Comparison of ENCODE assay signal across 17 mouse cellular contexts in the genomic region with DNA sequence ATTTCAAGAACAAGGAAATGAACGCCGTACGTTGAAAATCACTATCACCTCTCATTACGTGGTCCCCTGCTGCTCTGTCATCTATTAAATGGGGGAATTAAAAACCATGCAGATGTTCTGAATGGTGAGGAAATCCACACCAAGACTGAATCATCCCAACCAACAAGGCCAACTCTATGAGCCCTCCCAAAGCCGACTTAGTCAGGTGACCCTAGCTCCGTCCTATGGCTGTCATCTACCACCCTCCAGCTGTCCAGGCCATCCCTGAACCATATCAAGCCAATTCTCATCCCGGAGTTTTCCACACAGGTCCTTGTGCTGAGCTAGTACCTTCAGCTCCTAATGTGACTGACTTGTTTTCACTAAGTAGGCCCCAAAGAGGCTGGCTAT. TPM values are rescaled to one million over a fixed set of nuclear protein-coding genes. Genes with fewer than 3 reads are reported as not detected.
DNase-seq lines count a peak whose midpoint lies in the region; ATAC-seq and TF ChIP-seq lines count a peak whose summit lies in the region.
"Had no signal": no experiment of that assay in that cellular context is flagged by ENCODE, and none has a peak within 500 bp of the region (broad histone marks: within the 10 kb centered on the region; RNA-seq: fewer than 3 reads in every experiment).

No protein-coding gene starts in this region.

- no peak for TF ChIP-seq POLR2A in CH12.LX (IDR thresholded peaks at IDR 0.05; ENCODE audit: low read depth, low read length)

- no peak for ATAC-seq in heart, embryonic 13.5 days (ENCODE audit: extremely low read depth, insufficient number of reproducible peaks, low FRiP score, low TSS enrichment)
- ATAC-seq: hindbrain, embryonic 16.5 days; Patski had no signal

- peak overlapping the region; percentile 70 for H3K27ac ChIP-seq in heart, embryonic 13.5 days (replicated peaks)
- no peak overlapping the region; the same call in 1 of the 2 replicates for H3K27ac ChIP-seq in CH12.LX (ENCODE audit: insufficient read depth, low read depth)
- H3K27ac ChIP-seq in macrophage, result peak overlapping the region; percentile 29
- H3K27ac ChIP-seq: gastrocnemius, adult 2 months had no signal

- TF ChIP-seq CTCF in CH12.LX (conservative IDR thresholded peaks at IDR 0.05 in 1 of 2, IDR thresholded peaks at IDR 0.05 in 1 of 2; ENCODE audit: low read depth in 2 of 2, low read length in 2 of 2), result no peak

- WGBS in heart, embryonic 13.5 days, result 41% methylated on average over 7 of the region's 7 CpGs
- WGBS in macrophage (ENCODE audit: missing documents), result 88% methylated on average over 7 of the region's 7 CpGs

- no peaks in the 10 kb centered on the region for H3K36me3 ChIP-seq in heart, embryonic 13.5 days
- no peaks in the 10 kb centered on the region for H3K36me3 ChIP-seq in CH12.LX (replicated peaks in 1 of 2; ENCODE audit: control insufficient read depth in 1 of 2, insufficient read depth in 1 of 2, low read length in 1 of 2)
- H3K36me3 ChIP-seq in macrophage (ENCODE audit: inconsistent target), result no peaks in the 10 kb centered on the region

- no peak for TF ChIP-seq EP300 in CH12.LX (IDR thresholded peaks at IDR 0.05; ENCODE audit: low read length)

- peaks cover 14% of the 10 kb centered on the region for H3K4me1 ChIP-seq in heart, embryonic 13.5 days
- peaks cover 7 to 11% of the 10 kb centered on the region in 2 experiments; a peak in 3 of 4 replicates for H3K4me1 ChIP-seq in CH12.LX (ENCODE audit: control insufficient read depth in 1 of 2, insufficient read depth in 2 of 2)

- intact Hi-C loops in heart, postnatal 25 days (cut with DNase I), result loop anchor here (5.0 kb wide), 1 partner anchor 148 kb away; no protein-coding TSS in a partner anchor

- no peaks in the 10 kb centered on the region for H3K9me3 ChIP-seq in heart, embryonic 13.5 days
- no peaks in the 10 kb centered on the region for H3K9me3 ChIP-seq in CH12.LX (replicated peaks; ENCODE audit: low read length)

- DNase-seq in heart, postnatal 25 days (ENCODE audit: low spot score), result no peak
- DNase-seq in 3T3-L1 (ENCODE audit: low read depth, low spot score) (peak; percentile 45), CH12.LX (ENCODE audit: extremely low read depth) (no peak)
- DNase-seq in kidney, adult 18-20 months, result no peak
- DNase-seq in cerebellum, postnatal 10 days, result no peak
- no peak for DNase-seq in testis, postnatal 10 days (ENCODE audit: low spot score)
- DNase-seq: cerebellum, postnatal 14 days; gastrocnemius, adult 2 months; kidney, adult 8-10 months; kidney, postnatal 36 days had no signal

- no peak overlapping the region for H3K4me3 ChIP-seq in heart, embryonic 13.5 days
- no peak overlapping the region for H3K4me3 ChIP-seq in CH12.LX (replicated peaks in 1 of 3; ENCODE audit: low read depth in 2 of 3, low read length in 2 of 3, poor library complexity in 1 of 3)
- H3K4me3 ChIP-seq in macrophage (ENCODE audit: inconsistent target), result no peak overlapping the region
- H3K4me3 ChIP-seq: gastrocnemius, adult 2 months had no signal

- no peak overlapping the region for H3K9ac ChIP-seq in heart, embryonic 13.5 days
- H3K9ac ChIP-seq in CH12.LX (ENCODE audit: insufficient read depth, low read depth), result no peak overlapping the region
- H3K9ac ChIP-seq: lung, embryonic 14.5 days had no signal

- TF ChIP-seq RAD21 in CH12.LX (IDR thresholded peaks at IDR 0.05; ENCODE audit: low read depth, low read length), result no peak

- dilution Hi-C loops in CH12.LX (cut with MboI; ENCODE audit: extremely low pct_ligation_motif_present, extremely low pct_unique_long_range_greater_than_20kb, low sequenced_read_pairs), result no loop called here

- peak overlapping the region; percentile 34 for H3K4me2 ChIP-seq in heart, embryonic 13.5 days
- peak overlapping the region; percentile 25; the same call in 1 of the 2 replicates for H3K4me2 ChIP-seq in CH12.LX (ENCODE audit: insufficient read depth, low read depth, poor library complexity, severe bottlenecking)
- H3K4me2 ChIP-seq: liver, embryonic 11.5 days; lung, embryonic 14.5 days had no signal

- H3K79me2 ChIP-seq in CH12.LX (replicated peaks; ENCODE audit: control insufficient read depth, extremely low read depth, insufficient read depth, poor library complexity, severe bottlenecking), result no peaks in the 10 kb centered on the region
- no peaks in the 10 kb centered on the region for H3K79me2 ChIP-seq in macrophage (ENCODE audit: inconsistent target)

- H3K27me3 ChIP-seq in heart, embryonic 13.5 days (replicated peaks), result no peaks in the 10 kb centered on the region
- no peaks in the 10 kb centered on the region for H3K27me3 ChIP-seq in CH12.LX (replicated peaks)

- in situ Hi-C loops in CH12.LX (cut with MboI; ENCODE audit: low pct_ligation_motif_present, low pct_unique_long_range_greater_than_20kb, low sequenced_read_pairs), result loop anchor here (5.0 kb wide), 1 partner anchor 303 kb away; no protein-coding TSS in a partner anchor

TF ChIP-seq in CH12.LX, 34 proteins besides CTCF, POLR2A, EP300 and RAD21:
- no peak for TF ChIP-seq E2F4 (IDR thresholded peaks at IDR 0.05; ENCODE audit: insufficient replicate concordance, low read depth, low read length)
- TF ChIP-seq JUN (IDR thresholded peaks at IDR 0.05; ENCODE audit: insufficient read depth, low read depth, low read length), result no peak
- no peak for TF ChIP-seq UBTF (IDR thresholded peaks at IDR 0.05; ENCODE audit: low read depth, low read length)
- no peak for TF ChIP-seq ZNF384 (IDR thresholded peaks at IDR 0.05; ENCODE audit: low read depth, low read length)
- TF ChIP-seq HCFC1 (IDR thresholded peaks at IDR 0.05; ENCODE audit: low read depth, low read length), result no peak
- TF ChIP-seq TCF12 (IDR thresholded peaks at IDR 0.05; ENCODE audit: low read depth, low read length), result 0 out of 2 replicates have a peak, but pooled peaks have one; percentile 1
- no peak for TF ChIP-seq MAFK (IDR thresholded peaks at IDR 0.05; ENCODE audit: insufficient replicate concordance, low read length)
- TF ChIP-seq POLR2AphosphoS2 (IDR thresholded peaks at IDR 0.05; ENCODE audit: low read depth, low read length), result no peak
- 0 out of 2 replicates have a peak, but pooled peaks have one; percentile 2 for TF ChIP-seq MYC (IDR thresholded peaks at IDR 0.05; ENCODE audit: low read depth, low read length)
- no peak for TF ChIP-seq ZMIZ1 (IDR thresholded peaks at IDR 0.05; ENCODE audit: low read depth, low read length)
- no peak for TF ChIP-seq MXI1 (IDR thresholded peaks at IDR 0.05; ENCODE audit: low read depth, low read length)
- TF ChIP-seq MAX (IDR thresholded peaks at IDR 0.05; ENCODE audit: low read length), result no peak
- no peak for TF ChIP-seq JUND (conservative IDR thresholded peaks at IDR 0.05; ENCODE audit: low read depth, low read length)
- no peak for TF ChIP-seq CHD1 (IDR thresholded peaks at IDR 0.05; ENCODE audit: low read depth, low read length)
- peak; percentile 70; the same call in 1 of the 2 replicates for TF ChIP-seq MAZ (IDR thresholded peaks at IDR 0.05; ENCODE audit: low read depth, low read length)
- TF ChIP-seq NELFE (IDR thresholded peaks at IDR 0.05; ENCODE audit: low read depth, low read length), result no peak
- 0 out of 2 replicates have a peak, but pooled peaks have one; percentile 1 for TF ChIP-seq ETS1 (conservative IDR thresholded peaks at IDR 0.05; ENCODE audit: low read depth, low read length)
- no peak for TF ChIP-seq ZKSCAN1 (IDR thresholded peaks at IDR 0.05; ENCODE audit: borderline replicate concordance, low read depth, low read length)
- TF ChIP-seq CHD2 (IDR thresholded peaks at IDR 0.05; ENCODE audit: low read length), result no peak
- TF ChIP-seq PAX5 (IDR thresholded peaks at IDR 0.05; ENCODE audit: low read length), result no peak
- no peak for TF ChIP-seq SMC3 (IDR thresholded peaks at IDR 0.05; ENCODE audit: low read depth, low read length)
- TF ChIP-seq KAT2A (IDR thresholded peaks at IDR 0.05; ENCODE audit: insufficient replicate concordance, low read length), result no peak
- no peak for TF ChIP-seq ZC3H11A (IDR thresholded peaks at IDR 0.05; ENCODE audit: low read depth, low read length)
- no peak for TF ChIP-seq MEF2A (IDR thresholded peaks at IDR 0.05; ENCODE audit: borderline replicate concordance, low read depth, low read length)
- no peak; the same call in 1 of the 2 replicates for TF ChIP-seq SIN3A (IDR thresholded peaks at IDR 0.05; ENCODE audit: low read length)
- TF ChIP-seq USF2 (conservative IDR thresholded peaks at IDR 0.05; ENCODE audit: low read depth, low read length), result no peak
- TF ChIP-seq BHLHE40 (IDR thresholded peaks at IDR 0.05; ENCODE audit: low read depth, low read length), result no peak
- TF ChIP-seq GABPA (IDR thresholded peaks at IDR 0.05; ENCODE audit: insufficient replicate concordance, low read depth, low read length), result no peak
- TF ChIP-seq NRF1 (IDR thresholded peaks at IDR 0.05; ENCODE audit: low read depth, low read length), result no peak
- no peak for TF ChIP-seq TBP (conservative IDR thresholded peaks at IDR 0.05; ENCODE audit: low read depth, low read length)
- TF ChIP-seq ELF1 (IDR thresholded peaks at IDR 0.05; ENCODE audit: low read depth, low read length), result 0 out of 2 replicates have a peak, but pooled peaks have one; percentile 1
- no peak for TF ChIP-seq USF1 (IDR thresholded peaks at IDR 0.05; ENCODE audit: low read depth, low read length)
- no peak for TF ChIP-seq IRF4 (IDR thresholded peaks at IDR 0.05; ENCODE audit: low read depth, low read length)
- TF ChIP-seq RCOR1 (conservative IDR thresholded peaks at IDR 0.05; ENCODE audit: low read depth, low read length), result 0 out of 2 replicates have a peak, but pooled peaks have one; percentile 35
TF ChIP-seq in CH12.LX: peak in this region for 6.

RNA-seq across cellular contexts. Expression of a gene that starts 49.6 kb away (rescaled TPM):
- polyA plus RNA-seq in heart, embryonic 13.5 days (2015; fragmentation: Nextera tagmentation; extraction: Ambion mirVana), result 1.4 and 2.8 TPM in 2 replicates
- total RNA-seq in heart, postnatal 25 days (2021), result under 1 TPM; 0.16 to 0.22 TPM
- total RNA-seq in CH12.LX (2012; rRNA removed) (1.3 and 1.8 TPM in 2 replicates), CH12.LX (2014; rRNA removed) (0.24 and 0.30 TPM in 2 replicates)
- polyA plus RNA-seq in CH12.LX (2012; ENCODE audit: insufficient read length, low read depth) (0.64 and 0.87 TPM in 2 replicates), macrophage (2018) (0.07 to 0.10 TPM in 2 of 3 replicates, not detected in the other)
- total RNA-seq in macrophage (2018; cell fraction: chromatin; rRNA removed), result under 1 TPM in 10 of 26 experiments, not detected in 16; 0.16 to 0.62 (median 0.30) TPM
- under 1 TPM in 20 of 26 experiments, not detected in 6; 0.03 to 0.19 (median 0.08) TPM for total RNA-seq in macrophage (2018; cell fraction: cytosol; rRNA removed)
- under 1 TPM in 10 of 26 experiments, not detected in 16; 0.15 to 0.35 (median 0.22) TPM for total RNA-seq in macrophage (2018; cell fraction: nucleus; rRNA removed)
- total RNA-seq: megakaryocyte, adult 5-6 weeks had no signal
